Mouse (Mus musculus) hindlimb bud, embryonic 11.5 days (tissue): ENCODE data around the gene Klk12.

Experiments
- DNase-seq: peaks from one replicate; pipeline ENCODE4 v3.0.0-alpha.2; 2012; ENCODE audit warnings: low read depth, low spot score; ENCODE audit errors: extremely low spot score

Gene Klk12

GRCm38 (mm10) chr7:43791591-43791990, 22.9 kb downstream of the Klk12 start, which contains the start of gene Klk9:
Gene Klk9 (plus strand): TSS chr7:43791891.
- no peak for DNase-seq

- DNase-seq, result no peak
Measured at GRCm38 (mm10) chr7:43796355-43796754, 27.7 kb downstream of the Klk12 start.

- DNase-seq, result no peak
Measured at GRCm38 (mm10) chr7:43797333-43797769, 28.7 kb downstream of the Klk12 start, which contains the start of gene Klk8. Gene Klk8 (plus strand): TSS chr7:43797577.

- DNase-seq, result no peak
Measured at GRCm38 (mm10) chr7:43797844-43798462, 29.3 kb downstream of the Klk12 start.

GRCm38 (mm10) chr7:43799876-43800275, 31.2 kb downstream of the Klk12 start:
- DNase-seq, result no peak

GRCm38 (mm10) chr7:43810994-43811393, 42.3 kb downstream of the Klk12 start, which contains the start of gene Klk7:
Gene Klk7 (plus strand): TSS chr7:43811294.
- DNase-seq, result no peak

GRCm38 (mm10) chr7:43815211-43815610, 46.5 kb downstream of the Klk12 start:
- no peak for DNase-seq

GRCm38 (mm10) chr7:43816746-43817145, 48.0 kb downstream of the Klk12 start:
- DNase-seq, result no peak

GRCm38 (mm10) chr7:43821581-43821980, 52.9 kb downstream of the Klk12 start:
- no peak for DNase-seq
